Mouse (Mus musculus) retina, embryonic 14.5 days (tissue): ENCODE results near the gene Ppfibp1.

Experiments used
- DNase-seq: peaks from one replicate; pipeline ENCODE4 v3.0.0-alpha.2; 2015; ENCODE audit warnings: low spot score

The Ppfibp1 gene

GRCm38 (mm10) chr6:146913489-146914198, 25.4 kb downstream of the Ppfibp1 start:
- DNase-seq, result no peak

GRCm38 (mm10) chr6:146915808-146916207, 27.5 kb downstream of the Ppfibp1 start:
- DNase-seq, result no peak

- DNase-seq, result no peak
Observed at GRCm38 (mm10) chr6:146917396-146917795, 29.1 kb downstream of the Ppfibp1 start.

GRCm38 (mm10) chr6:146918341-146918740, 30.1 kb downstream of the Ppfibp1 start:
- DNase-seq, result no peak

GRCm38 (mm10) chr6:146926415-146926980, 38.2 kb downstream of the Ppfibp1 start:
- no peak for DNase-seq

- no peak for DNase-seq
Observed at GRCm38 (mm10) chr6:146928108-146928507, 39.8 kb downstream of the Ppfibp1 start.

GRCm38 (mm10) chr6:146929031-146929430, 40.7 kb downstream of the Ppfibp1 start:
- no peak for DNase-seq

- DNase-seq, result no peak
Observed at GRCm38 (mm10) chr6:146933123-146933522, 44.8 kb downstream of the Ppfibp1 start.

GRCm38 (mm10) chr6:146935957-146936356, 47.7 kb downstream of the Ppfibp1 start:
- no peak for DNase-seq

GRCm38 (mm10) chr6:146939026-146939425, 50.7 kb downstream of the Ppfibp1 start:
- no peak for DNase-seq

GRCm38 (mm10) chr6:146941505-146942275, 53.4 kb downstream of the Ppfibp1 start:
- no peak for DNase-seq

GRCm38 (mm10) chr6:146944009-146944408, 55.7 kb downstream of the Ppfibp1 start:
- DNase-seq, result no peak

- no peak for DNase-seq
Observed at GRCm38 (mm10) chr6:146944830-146945229, 56.5 kb downstream of the Ppfibp1 start.

GRCm38 (mm10) chr6:146946327-146947029, 58.2 kb downstream of the Ppfibp1 start:
- DNase-seq, result no peak

GRCm38 (mm10) chr6:146947186-146947585, 58.9 kb downstream of the Ppfibp1 start:
- peak; percentile 33 for DNase-seq

GRCm38 (mm10) chr6:146949682-146950453, 61.6 kb downstream of the Ppfibp1 start:
- no peak for DNase-seq

GRCm38 (mm10) chr6:146950454-146950832, 62.2 kb downstream of the Ppfibp1 start:
- no peak for DNase-seq

GRCm38 (mm10) chr6:146954258-146954657, 66.0 kb downstream of the Ppfibp1 start, which contains the start of gene 1700034J05Rik:
Gene 1700034J05Rik, minus strand, starts transcription at chr6:146954422.
- no peak for DNase-seq

GRCm38 (mm10) chr6:146955475-146955874, 67.2 kb downstream of the Ppfibp1 start:
- DNase-seq, result no peak

- DNase-seq, result no peak
Observed at GRCm38 (mm10) chr6:146955896-146956295, 67.6 kb downstream of the Ppfibp1 start.

GRCm38 (mm10) chr6:146956961-146957360, 68.7 kb downstream of the Ppfibp1 start:
- no peak for DNase-seq

- no peak for DNase-seq
Observed at GRCm38 (mm10) chr6:146958694-146959093, 70.4 kb downstream of the Ppfibp1 start.
